Mouse (Mus musculus) hematopoietic stem cell, adult 5-6 weeks (primary cell): ENCODE data around the gene Ttc13. TPM values are rescaled to one million over a fixed set of nuclear protein-coding genes. Genes with fewer than 3 reads are reported as not detected.
A peak's percentile ranks its signal among the peaks of the same experiment; 100 is the strongest.

Experiments used
- ATAC-seq, 2 experiments: fragments of 125-278 bp in 1 of 2; replicated peaks in 1 of 2; 2 replicates each; pipeline ENCODE4 v1.8.0; 2016 to 2017; ENCODE audit warnings: inconsistent platforms in 2 of 2, mild to moderate bottlenecking in 2 of 2, moderate number of reproducible peaks in 2 of 2, low read depth in 1 of 2, moderate TSS enrichment in 1 of 2; ENCODE audit not compliant: low FRiP score in 2 of 2, poor library complexity in 2 of 2, severe bottlenecking in 2 of 2, insufficient read depth in 1 of 2, low TSS enrichment in 1 of 2
- total RNA-seq: library from RNA; stranded (forward); fragments of 172-1452, 232-1000 nt; gene quantifications from 2 replicates; pipeline ENCODE4 v1.2.3, GENCODE M21; 2017

Gene Ttc13
- total RNA-seq: 37.2 and 45.4 TPM in 2 replicates

DNA sequence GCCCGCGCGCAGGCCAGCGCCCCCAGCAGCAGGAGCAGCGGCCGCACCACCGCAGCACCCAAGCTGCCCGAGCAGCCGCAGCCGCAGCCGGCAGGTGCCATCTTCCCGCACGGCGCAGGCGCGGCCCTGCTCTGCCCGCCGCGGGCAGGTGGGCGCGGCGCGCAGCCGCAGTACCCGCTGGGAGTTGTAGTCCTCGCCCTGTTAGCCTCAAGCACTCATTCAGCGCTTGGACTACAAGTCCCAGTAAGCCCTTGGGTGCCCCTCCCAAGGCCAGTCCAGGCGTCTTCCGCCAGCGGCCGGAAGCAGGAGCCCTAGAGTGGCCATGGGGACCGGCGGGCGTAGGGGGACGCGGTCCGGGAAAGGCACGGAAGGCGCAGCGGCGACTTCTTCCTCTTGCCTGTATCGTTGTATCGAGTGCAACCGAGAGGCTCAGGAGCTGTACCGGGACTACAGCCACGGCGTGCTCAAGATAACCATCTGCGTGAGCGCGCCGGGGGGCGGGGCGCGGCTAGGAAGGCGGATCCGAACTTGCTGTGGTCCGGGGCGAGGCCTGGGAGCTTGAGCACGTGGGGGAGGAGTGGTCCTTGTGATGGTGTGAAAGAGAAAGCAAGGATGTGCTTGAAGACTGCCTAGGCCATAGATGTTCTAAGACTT lies at the start of gene Ttc13, which contains the start of gene Arv1:
Gene Ttc13 (minus strand): TSS at position 122 of the 654 bp plus-strand sequence.
Gene Arv1 (plus strand): TSS at position 278 of the 654 bp plus-strand sequence.
- peak; percentile 97 for ATAC-seq

- ATAC-seq: no peak
These were observed 41.3 kb upstream of the Ttc13 start for GRCm38 (mm10) chr8:124763061-124763460.

- 0 out of 4 replicates have a peak, but pooled peaks of 1 of the 2 experiments have one; percentile 22 for ATAC-seq
These were observed 36.8 kb upstream of the Ttc13 start for GRCm38 (mm10) chr8:124758544-124758943.

GRCm38 (mm10) chr8:124756601-124757000 lies 34.8 kb upstream of the Ttc13 start:
- ATAC-seq: no peak

GRCm38 (mm10) chr8:124756153-124756552 lies 34.4 kb upstream of the Ttc13 start:
- ATAC-seq: no peak

DNA sequence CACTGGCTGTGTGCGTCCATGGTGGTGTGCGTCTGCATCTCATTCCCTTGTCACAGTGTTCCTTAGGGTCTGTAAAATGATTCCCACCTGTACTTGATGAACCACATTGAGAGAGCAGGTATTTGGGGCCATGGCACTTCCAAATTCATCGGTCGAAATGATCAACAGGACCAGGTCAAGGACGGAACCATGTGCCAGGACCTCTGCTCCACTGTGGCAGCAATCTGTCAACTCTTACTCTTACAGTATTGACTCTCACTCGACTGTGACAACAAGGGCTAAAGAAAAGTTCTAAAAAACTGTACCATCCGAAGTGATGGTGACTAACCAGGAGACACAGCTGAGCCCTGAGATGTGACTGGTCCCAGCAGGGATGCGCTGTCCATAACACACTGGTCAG lies 33.7 kb upstream of the Ttc13 start:
- ATAC-seq: no peak

DNA sequence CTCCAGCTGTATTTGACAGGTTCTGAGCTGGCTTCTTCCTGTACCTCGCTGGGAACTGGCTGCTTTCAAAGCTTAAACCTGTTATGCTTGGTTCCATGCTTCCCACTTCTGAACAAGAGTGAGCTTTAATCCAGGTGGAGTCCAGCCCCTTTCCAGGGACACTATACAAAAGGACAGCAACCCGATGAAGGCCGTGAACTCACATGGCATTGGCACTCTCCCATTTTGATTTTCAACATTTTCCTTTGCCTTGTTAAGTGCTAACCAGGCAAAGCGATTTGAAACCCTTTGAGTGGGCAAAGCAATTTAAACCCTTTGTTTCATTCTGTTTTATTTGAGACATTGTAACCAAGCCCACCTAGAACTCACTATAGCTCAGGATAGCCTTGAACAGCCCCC lies 33.0 kb upstream of the Ttc13 start:
- no peak for ATAC-seq

DNA sequence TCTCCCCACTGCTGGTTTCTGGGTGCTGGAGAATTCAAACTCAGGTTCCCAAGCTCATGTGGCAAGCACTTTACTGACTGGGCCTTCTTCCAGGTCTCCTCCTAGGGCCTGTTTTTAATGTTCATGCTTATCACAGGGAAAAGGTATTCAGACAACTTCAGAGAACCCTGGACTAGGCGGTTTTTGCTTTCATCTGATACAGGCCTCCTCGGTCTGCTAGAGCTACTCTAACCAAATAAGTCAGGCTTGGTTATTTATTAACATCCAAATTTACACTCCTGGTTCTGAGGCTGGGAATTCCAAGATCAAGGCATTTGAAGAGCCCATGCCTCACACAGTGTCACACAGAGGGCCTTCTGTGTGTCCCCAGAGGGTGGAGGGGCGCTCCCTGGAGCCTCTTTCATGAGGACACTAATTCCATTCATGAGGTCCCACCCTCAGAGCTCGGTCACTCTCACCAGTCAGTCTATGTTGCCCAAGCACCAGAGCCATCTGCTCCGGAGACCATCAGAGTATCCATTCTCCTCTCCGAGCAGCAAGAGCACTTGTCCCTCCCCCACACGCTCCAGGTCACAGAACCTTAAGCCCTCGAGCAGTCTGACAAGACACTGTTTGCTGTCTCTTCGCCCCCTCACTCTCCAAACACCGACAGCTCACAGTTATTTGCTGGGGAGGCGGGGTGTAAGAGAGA lies 32.5 kb upstream of the Ttc13 start:
- ATAC-seq: no peak

DNA sequence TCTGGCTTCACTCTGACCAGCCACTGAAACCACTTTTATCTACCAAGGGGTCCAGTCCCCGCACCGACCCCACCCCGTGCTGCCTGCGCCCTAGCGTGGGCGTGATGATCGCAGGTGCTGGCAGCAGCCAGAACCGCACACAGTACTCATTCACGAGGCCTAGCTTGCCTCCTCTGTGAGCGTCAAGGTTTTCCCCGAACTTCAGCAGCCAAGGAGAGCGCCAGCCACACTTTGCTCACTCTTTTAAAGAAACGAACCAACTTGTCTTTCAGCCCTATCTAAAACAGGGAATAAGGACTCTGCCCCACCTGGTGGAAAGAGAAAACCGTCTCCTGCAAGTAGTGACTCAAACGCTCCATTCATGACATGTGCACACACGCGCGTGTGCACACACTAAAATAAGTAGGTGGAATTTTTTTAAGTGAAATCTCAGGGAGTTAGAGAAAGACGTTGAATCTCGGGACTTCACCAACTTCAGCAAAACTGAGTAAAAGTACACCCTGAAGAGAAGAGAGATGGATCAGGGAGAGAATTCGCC lies 30.6 kb upstream of the Ttc13 start:
- no peak for ATAC-seq

GRCm38 (mm10) chr8:124751709-124752173 lies 30.0 kb upstream of the Ttc13 start, which contains the start of gene Fam89a:
Gene Fam89a (minus strand): TSS chr8:124751832.
- ATAC-seq: peak; percentile 65 to 68

DNA sequence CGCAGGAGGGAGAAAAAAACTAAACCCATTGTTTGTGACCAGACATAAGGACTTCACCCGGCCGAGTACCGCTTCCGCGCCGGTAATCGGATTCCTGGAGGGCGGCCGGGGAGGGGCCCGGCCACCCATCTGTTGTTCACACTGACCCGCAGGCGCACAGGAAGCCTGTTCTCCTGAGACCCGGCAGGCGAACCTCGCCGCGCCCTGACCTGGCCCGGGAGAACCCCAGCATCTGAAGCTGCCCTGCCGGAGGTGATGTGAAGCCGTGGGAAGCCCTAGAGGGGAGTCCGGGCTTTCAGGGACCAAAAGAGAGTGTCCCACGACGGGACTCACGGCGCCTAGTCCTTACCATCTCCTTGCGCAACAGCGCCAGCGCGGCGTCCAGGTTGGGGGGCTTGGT lies 29.4 kb upstream of the Ttc13 start:
- no peak for ATAC-seq

- no peak for ATAC-seq
These were observed 24.9 kb upstream of the Ttc13 start for GRCm38 (mm10) chr8:124746661-124747060.

DNA sequence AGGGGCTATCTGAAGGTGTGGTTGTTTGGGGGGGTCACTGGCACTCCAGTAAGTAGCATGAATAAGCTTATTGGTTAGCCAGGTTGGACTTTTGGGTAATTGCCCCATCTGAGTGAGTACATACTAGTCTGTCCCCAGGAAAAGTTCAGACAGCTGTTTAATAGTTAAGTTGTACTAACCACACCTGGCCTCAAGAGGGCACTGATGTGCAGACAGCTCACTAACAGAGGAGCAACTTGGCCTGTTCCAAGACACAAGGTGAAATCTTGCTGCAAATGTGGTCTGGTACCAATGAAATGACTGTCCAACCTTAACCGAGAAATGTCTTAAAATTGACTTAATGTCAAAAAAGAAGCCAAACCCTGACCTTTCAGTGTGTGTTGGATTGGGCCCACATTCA lies 17.5 kb upstream of the Ttc13 start:
- ATAC-seq: no peak

- no peak for ATAC-seq
These were observed 13.7 kb upstream of the Ttc13 start for GRCm38 (mm10) chr8:124735371-124735911.

DNA sequence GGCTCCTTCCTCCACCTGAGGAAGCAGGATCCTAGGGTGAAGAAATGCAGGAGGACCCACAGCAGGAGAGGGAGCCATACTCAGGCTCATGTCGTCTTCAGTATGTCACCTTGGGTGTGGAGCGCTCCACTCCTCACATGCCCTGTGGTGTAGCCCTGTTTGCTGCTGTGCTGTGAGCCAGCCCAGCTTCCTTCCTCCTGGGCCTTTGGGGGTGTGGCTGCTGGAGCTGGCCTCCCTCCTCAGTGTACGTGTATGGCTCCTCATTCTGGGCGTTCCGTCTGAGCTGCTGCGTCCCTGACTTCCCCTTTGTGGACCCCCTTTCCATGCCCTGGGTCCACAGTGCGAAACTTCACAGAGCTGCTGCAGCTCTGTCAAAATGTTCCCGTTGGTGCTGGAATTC lies 11.0 kb upstream of the Ttc13 start:
- ATAC-seq: peak; percentile 82 to 84

DNA sequence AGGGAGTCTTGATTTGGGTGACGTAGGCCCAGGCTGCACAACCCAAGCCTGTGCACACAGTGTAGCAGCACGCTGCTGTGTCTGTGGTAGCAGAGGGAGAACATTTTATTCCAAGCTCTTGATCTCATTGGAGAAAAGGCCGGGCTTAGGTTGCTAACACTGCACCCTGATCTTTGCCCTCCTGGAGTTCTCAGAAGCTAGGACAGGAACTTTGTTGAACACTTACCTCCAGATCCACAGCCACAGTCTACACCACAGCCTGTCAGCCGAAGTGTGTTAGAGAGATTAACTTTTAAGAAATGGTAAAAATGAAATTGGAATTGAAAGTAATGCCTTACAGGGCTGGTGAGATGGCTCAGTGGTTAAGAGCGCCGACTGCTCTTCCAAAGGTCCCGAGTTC lies 2.5 kb upstream of the Ttc13 start:
- ATAC-seq: no peak

GRCm38 (mm10) chr8:124720938-124721861 lies 583 bp downstream of the Ttc13 start:
- no peak for ATAC-seq
